Mouse (Mus musculus) olfactory bulb, adult 2 months (tissue): ENCODE measurements around the gene Atl1. TPM values are rescaled to one million over a fixed set of nuclear protein-coding genes. Genes with fewer than 3 reads are reported as not detected.

Experiments
- H3K27ac ChIP-seq: fragments of 200-500 bp; 2 replicates; pipeline ENCODE4 v1.5.1; 2012; ENCODE audit warnings: low read depth, low read length; ENCODE audit not compliant: insufficient read depth
- H3K4me1 ChIP-seq: fragments of 200-500 bp; 2 replicates; pipeline ENCODE4 v1.6.1; 2012; ENCODE audit warnings: low read length; ENCODE audit not compliant: control insufficient read depth, insufficient read depth
- H3K4me3 ChIP-seq: fragments of 200-500 bp; 2 replicates; pipeline ENCODE4 v1.5.1; 2012; ENCODE audit warnings: mild to moderate bottlenecking, low read depth, low read length, moderate library complexity; ENCODE audit not compliant: insufficient read depth
- CTCF ChIP-seq: fragments of 200-500 bp; IDR thresholded peaks from 2 replicates; pipeline ENCODE4 v1.5.1; 2012; ENCODE audit warnings: low read depth, mild to moderate bottlenecking, low read length, moderate library complexity; ENCODE audit not compliant: insufficient read depth
- POLR2A ChIP-seq: fragments of 200-500 bp; IDR thresholded peaks from 2 replicates; pipeline ENCODE4 v1.6.1; 2012; ENCODE audit warnings: mild to moderate bottlenecking, low read depth, low read length, moderate library complexity; ENCODE audit not compliant: insufficient read depth
- WGBS: fragments of 180-500 bp; shearing (Covaris S2); methylation state at CpG from one replicate; pipeline ENCODE4 v1.1.7; 2018; 5-methylcytosine and 5-hydroxymethylcytosine counted together
- polyA plus RNA-seq: library from polyadenylated mRNA; stranded (reverse); fragments of >200 nt; gene quantifications from 2 replicates; pipeline ENCODE4 v1.2.4, GENCODE M21; 2012; ENCODE audit warnings: low replicate concordance; ENCODE audit not compliant: missing spikeins, insufficient read depth, insufficient read length

Atl1 gene
- polyA plus RNA-seq, 1 experiment = not detected

GRCm38 (mm10) chr12:69881198-69881905 lies 11.1 kb upstream of the Atl1 start:
- WGBS = 52% methylated on average over 10 of the region's 10 CpGs
- no peak overlapping the region for H3K27ac ChIP-seq
- no peak for TF ChIP-seq CTCF
- TF ChIP-seq POLR2A = no peak

DNA sequence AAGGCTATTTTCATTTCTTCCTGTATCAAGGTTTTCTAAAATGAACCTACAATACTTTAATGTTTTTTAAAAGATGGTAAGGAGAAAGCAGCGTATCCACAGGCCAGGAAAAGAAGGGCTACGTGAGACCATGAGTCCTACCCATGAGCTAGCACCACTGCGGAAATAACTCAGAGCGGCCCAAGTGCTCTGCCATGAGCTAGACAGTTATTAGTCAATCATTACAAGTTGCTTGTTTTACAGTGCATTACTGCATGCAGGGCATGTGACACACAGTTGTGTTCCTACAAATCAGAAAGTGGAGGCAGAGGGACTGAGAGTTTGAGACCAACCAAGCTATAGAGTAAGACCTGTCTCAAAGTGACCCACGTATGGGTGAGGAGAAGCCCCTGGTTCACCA lies 8.4 kb upstream of the Atl1 start:
- Histone ChIP-seq H3K4me1 (peaks cover 11% of the 10 kb centered on the region; the same call in 1 of the 2 replicates), H3K4me3 (no peak overlapping the region), H3K27ac (no peak overlapping the region)
- TF ChIP-seq CTCF (no peak), POLR2A (no peak)
- WGBS = 94% methylated on average over 5 of the region's 5 CpGs

More at GRCm38 (mm10) chr12:69881198-69881905, 11.1 kb upstream of the Atl1 start:
- peaks cover 5% of the 10 kb centered on the region for H3K4me1 ChIP-seq
- no peak overlapping the region for H3K4me3 ChIP-seq

DNA sequence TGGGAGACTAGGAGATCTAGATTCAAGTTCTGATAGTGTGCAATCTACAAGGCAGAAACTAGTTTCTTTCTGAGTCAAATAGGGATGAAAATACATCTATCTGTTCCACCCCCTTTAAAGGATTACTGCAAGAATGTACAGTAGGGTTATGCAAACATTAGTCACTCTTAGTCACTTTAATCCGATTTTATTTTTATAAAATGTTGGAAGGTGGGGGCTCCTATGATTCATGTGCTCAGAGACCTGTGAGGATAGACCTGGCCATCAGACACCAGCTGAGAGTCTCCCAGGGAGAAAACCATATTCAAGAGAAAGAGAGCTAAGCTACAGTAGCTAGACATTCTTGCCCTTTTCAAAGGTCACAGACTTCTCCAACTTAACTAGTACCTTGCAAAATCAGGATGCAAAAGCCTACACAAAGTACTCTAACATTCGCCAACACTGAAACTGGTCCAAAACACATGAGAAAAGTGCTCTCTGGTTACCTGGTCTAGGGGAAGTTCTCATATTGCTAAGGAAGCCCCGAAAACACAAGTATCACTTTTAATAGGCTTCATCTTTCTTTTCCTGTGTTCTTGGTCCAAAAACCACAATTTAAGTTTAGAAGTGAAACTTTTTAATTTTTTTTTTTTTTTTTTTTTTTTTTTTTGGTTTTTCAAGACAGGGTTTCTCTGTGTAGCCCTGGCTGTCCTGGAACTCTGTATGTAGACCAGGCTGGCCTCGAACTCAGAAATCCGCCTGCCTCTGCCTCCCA lies 7.1 kb upstream of the Atl1 start:
- no peak overlapping the region for H3K27ac ChIP-seq
- H3K4me3 ChIP-seq = no peak overlapping the region
- TF ChIP-seq POLR2A (no peak), CTCF (no peak)
- H3K4me1 ChIP-seq = peaks cover 15% of the 10 kb centered on the region
- WGBS = 78% methylated on average over 5 of the region's 5 CpGs

DNA sequence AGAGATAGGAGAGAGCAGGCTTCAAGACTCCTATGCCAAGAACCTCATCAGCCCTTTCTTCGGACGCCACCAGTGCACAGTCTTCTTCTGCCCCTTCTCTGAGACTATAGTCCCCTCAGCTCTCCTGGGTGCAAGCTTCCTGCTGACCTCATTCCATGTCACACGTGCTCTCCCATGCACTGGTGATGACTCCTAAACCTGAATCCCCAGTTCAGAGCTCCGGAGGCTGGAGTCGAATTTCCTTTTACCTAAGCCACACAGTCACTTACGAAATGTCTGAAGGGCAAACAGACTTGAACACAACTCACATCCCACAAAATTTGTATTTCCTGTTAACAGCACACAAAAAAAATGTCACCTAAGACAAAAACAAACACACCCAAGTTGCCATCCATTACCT lies 4.6 kb upstream of the Atl1 start:
- peaks cover 22% of the 10 kb centered on the region for H3K4me1 ChIP-seq
- TF ChIP-seq POLR2A (no peak), CTCF (no peak)
- 80% methylated on average over 6 of the region's 6 CpGs for WGBS

DNA sequence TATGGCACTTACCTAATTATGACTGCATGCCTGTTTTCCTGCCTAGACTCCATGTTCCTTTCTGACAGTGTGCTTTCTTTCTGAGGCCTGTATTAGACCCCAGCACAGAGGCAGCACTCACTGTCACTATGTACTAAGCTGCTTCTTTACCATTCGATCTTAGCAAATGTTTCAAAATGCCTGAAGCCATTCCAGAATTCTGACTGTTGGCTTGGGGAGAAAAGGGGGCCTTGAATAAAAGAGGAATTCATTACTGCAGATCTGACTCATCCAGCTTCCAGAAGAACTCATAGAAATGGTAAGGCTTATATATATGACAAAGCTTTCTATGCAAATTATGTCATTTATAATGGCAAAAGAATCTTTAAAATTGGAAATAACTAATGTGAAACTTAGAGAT lies 4.1 kb upstream of the Atl1 start:
- 24% methylated on average over 1 of the region's 1 CpGs for WGBS
- Histone ChIP-seq H3K4me1 (peaks cover 22% of the 10 kb centered on the region), H3K4me3 (no peak overlapping the region), H3K27ac (no peak overlapping the region)
- TF ChIP-seq POLR2A (no peak), CTCF (no peak)

More for the DNA sequence above, 4.6 kb upstream of the Atl1 start:
- Histone ChIP-seq H3K27ac (no peak overlapping the region), H3K4me3 (no peak overlapping the region)

DNA sequence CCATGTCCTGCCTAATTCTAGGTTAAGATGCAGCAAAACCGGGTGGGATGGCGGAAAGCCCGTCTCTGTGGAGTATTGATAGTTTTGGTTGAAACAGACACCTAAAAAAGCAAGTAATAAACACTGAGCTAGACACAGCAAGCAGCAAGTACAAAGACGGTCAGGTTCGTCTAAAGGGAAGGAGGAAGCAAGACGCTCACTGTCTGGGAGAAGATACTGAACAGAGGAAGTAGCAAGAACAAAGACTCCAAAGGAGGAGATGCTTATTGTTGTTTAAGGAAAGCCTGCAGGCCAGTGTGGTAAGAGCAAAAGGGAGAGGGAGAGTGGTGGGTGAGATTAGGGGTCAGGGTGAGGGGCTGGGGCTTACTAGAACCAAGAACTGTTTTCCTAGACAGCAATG lies 2.4 kb upstream of the Atl1 start:
- TF ChIP-seq POLR2A (no peak), CTCF (no peak)
- H3K27ac ChIP-seq = no peak overlapping the region
- 24% methylated on average over 6 of the region's 6 CpGs for WGBS
- peaks cover 22% of the 10 kb centered on the region for H3K4me1 ChIP-seq
- H3K4me3 ChIP-seq = peak overlapping the region; percentile 11

- Histone ChIP-seq H3K27ac (no peak overlapping the region), H3K4me1 (peaks cover 22% of the 10 kb centered on the region), H3K4me3 (peak overlapping the region; percentile 11)
- WGBS = 22% methylated on average over 5 of the region's 5 CpGs
- TF ChIP-seq POLR2A = no peak
- no peak for TF ChIP-seq CTCF
Measured at GRCm38 (mm10) chr12:69890476-69890875, 1.9 kb upstream of the Atl1 start.

- peak overlapping the region; percentile 72 for H3K4me3 ChIP-seq
- H3K4me1 ChIP-seq = peaks cover 22% of the 10 kb centered on the region
- TF ChIP-seq POLR2A (no peak), CTCF (no peak)
- H3K27ac ChIP-seq = no peak overlapping the region
- 15% methylated on average over 3 of the region's 3 CpGs for WGBS
Measured at GRCm38 (mm10) chr12:69891721-69892120, 693 bp upstream of the Atl1 start.

- Histone ChIP-seq H3K4me3 (no peak overlapping the region), H3K4me1 (peaks cover 14% of the 10 kb centered on the region), H3K27ac (no peak overlapping the region)
- 70% methylated on average over 6 of the region's 6 CpGs for WGBS
- 0 out of 2 replicates have a peak, but pooled peaks have one; percentile 31 for TF ChIP-seq CTCF
- TF ChIP-seq POLR2A = no peak
Measured at GRCm38 (mm10) chr12:69893927-69894326, 1.5 kb downstream of the Atl1 start.
